Mouse (Mus musculus): ENCODE measurements around the gene Gm19935.

Gene Gm19935

DNA sequence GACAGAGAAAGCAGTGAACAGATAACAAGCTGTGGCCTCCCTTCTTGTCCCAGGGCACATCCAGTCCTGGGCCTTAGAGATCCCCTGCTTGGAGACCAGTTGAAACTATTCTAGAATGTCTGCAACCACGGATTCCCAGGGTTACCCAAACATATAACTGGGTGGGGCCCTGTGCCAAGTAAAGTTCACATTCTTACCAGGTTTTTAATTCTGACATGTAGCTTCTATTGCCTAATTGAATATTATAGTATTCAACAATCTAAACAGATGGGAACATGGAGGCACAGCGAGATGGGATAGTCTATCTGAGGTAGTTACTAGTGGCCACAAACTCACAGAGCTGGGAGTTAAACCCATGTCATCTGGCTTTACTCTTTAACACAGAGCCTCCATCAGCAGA, at the start of gene Gm19935:
Gene Gm19935, minus strand, starts transcription at position 101 of the 400 bp plus-strand sequence.
- DNase-seq: no peak

DNA sequence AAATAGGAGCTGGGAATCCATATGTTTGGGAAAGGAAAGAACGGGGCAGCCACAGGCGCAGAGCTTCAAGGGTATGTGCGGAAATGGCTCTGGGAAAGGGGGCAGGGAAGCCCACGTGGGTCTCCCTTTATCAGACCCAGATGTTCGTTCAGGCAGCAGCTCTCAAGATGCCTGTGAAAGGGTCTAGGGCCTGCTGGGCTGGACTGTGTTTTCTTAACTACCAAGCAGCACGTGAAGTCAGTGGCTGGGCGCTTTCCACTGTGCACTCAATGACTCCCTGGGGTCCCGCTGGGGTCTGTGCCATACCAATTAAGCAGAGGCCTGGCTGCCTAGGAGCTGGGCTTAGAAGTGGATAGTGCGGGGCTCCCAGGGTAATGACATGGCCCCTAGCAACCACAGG, 44.8 kb upstream of the Gm19935 start:
- DNase-seq: peak; percentile 34

DNA sequence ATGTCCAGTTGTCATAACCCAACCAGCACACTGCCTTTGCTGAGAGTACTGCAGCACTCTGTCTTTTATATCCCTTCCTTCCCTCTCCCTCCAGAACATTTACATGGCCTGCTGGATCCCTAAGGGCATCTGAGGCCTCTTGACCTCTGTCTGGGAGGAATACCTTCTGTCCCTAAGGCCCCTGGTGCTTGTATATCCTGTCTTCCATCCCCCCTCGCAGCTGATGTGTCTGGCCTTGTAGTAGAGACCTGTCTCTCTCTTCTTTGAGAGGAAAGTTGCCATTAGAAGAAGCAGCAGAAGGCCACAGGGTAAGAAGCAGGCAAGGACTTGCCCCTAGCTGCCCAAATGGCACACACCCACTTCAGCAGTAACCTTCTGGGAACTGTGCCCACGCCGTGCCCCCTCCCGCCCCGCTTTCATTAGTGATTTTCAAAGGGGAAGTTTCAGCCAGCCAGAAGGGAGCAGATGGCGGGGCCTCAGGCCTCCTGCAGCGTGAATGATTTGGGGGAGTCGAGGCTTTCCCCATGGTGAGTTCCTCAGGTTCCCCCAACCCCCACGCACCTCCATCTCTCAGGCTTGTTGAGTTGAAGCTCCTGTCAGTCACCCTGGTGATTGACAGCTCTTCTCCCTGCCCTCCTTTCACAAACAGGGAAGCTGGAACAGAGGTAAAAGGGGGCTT, 44.2 kb upstream of the Gm19935 start:
- peak; percentile 74 for DNase-seq

DNA sequence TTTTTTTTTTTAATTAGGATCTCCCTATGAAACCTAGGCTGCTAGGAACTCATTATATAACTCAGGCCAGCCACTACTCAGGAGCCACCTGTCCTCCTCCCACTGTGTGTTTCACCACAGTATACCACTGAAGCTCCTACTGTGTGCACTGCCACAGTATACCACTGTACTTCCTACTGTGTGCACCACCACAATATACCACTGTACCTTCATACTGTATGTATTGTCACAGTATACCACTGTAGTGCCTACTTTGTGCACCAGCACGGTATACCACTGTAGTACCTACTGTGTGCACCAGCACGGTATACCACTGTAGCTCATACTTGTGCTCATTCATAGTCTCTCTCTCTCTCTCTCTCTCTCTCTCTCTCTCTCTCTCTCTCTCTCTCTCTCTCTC, 40.9 kb upstream of the Gm19935 start:
- no peak for DNase-seq

DNA sequence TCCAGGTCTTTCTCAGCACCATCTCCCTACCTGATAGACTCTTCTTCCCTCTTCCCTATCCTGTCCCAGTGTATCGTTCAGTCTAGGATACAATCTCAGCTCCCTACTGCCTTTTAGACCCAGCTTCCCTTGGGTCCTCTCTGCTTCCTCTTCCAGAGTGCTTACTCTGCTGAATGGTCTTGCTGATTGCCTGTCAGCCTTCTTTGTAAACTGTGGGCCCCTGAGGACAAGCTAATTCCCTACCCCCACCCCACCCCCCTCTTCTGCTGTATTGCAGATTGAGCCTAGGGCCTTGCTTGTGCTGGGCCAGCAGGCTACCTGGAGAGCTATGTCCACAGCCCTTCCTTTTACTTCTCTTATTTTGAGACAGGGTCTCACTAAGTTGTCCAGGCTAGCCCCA, 39.8 kb upstream of the Gm19935 start:
- DNase-seq: no peak

DNA sequence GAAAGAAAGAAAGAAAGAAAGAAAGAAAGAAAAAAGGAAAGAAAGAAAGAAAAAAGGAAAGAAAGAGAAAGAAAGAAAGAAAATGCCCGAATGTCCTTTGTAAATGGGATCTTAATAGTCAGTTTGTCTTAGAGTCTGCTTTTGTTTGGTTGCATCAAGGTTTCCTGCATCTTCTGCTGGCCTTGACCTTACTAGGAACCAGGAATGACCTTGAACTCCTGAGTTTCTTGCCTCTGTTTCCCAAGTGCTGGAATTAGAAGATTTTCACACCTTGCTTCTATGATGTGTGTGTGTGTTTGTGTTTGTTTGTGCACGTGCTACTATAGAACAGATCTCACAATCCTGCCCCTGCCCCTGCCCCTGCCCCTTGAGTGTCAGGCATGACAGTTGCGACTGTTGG, 39.0 kb upstream of the Gm19935 start:
- no peak for DNase-seq

DNA sequence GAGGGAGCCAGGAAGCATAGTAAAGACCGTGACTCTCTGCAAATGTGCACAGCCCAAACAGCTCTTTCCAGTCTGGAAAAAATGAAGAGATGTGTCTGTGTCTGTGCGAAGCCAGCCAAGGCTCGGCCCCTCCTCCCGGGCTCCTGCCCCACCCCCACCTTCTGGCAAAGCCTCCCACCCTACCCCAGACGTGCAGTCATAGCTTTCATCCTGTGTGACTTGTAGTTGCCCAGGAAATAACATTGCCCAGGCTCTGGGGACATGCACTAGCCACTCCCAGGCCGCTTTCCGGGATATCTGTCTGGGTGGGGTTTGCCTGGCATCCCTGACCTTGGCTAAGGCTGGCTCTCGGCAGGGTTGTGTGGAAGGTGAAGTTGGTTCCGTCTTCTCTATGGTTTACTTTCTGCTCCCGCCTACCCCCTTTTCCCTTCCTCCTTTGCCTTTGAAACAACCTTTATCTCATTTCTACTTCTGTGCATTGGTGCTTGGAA, 37.5 kb upstream of the Gm19935 start:
- DNase-seq: no peak

DNA sequence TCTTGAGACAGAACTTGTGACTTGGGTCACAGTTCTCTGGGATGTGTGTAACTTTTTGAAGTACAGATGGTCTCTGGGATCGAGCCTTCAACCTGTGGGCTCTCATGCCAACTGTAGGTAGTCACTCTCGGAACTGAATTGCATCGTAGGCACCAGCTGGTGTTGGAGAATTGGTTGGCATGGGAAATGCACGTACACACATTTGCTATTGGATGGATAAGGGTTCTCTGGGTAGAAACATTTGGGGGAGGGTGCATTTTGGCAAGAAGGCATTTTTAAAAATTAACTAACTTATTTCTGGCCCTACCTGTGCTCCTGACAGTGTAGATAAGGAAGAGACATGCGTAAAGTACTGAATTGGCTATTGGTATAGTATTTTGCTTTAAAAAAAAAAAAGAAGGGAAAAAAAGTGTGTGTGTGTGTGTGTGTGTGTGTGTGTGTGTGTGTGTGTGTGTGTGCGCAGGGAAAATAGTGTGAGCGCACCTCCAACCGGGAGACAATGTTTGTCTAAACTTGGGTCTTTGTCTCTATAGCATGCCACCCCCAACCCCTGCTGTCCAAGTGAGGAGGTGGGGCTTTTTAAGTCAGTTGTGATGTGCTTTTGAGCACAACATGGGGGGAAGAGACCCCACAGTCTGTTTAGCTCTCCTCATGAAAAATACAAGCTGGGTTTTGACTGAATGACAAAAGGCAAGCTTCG, 36.9 kb upstream of the Gm19935 start:
- no peak for DNase-seq

DNA sequence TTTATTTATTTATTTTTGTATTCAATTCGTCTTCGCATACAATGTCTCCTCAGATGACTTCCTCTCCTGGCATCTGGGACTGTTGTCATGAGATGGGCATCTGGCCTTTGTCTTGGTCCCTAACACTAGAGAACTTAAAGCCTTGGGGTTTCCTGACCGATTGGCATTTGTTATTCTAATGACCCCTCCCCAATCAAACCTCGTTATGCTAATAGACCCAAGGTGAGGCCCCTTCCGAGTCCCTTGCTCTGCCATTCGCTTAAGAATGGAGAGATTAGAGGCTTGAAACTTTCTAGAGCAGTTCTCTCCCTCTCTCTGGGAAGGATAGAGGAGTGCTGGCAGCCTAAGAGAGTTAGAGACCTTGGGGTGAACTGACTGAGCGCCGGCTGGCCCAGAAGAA, 34.4 kb upstream of the Gm19935 start:
- no peak for DNase-seq

DNA sequence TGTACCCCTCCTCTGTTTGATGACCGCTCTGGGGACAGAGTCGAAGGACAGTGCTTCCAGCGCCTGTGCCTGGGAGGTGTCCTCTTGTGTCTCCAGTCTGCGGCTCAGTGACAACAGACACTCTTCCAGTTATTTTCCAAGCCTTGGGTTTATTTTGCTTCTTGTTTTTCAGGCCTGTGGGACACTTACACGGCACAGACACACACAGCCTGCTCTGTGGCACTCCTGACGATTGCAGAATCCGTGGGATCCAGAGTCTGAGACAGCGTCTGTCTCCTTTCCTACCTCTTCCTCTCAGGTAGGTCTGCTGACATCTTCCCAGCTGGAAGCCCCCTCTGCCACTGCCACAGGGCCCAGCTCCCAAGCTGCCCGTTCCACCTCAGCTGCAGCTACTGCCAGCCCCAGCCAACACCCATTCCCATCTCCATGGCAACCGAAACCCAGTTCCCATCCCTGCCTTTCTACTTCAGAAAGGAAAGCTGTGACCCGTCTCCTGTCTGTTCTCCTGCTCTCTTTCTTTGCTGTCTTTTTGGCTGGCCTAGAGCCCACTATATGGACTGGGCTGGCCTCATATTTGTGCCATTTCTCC, 32.4 kb upstream of the Gm19935 start:
- no peak for DNase-seq

DNA sequence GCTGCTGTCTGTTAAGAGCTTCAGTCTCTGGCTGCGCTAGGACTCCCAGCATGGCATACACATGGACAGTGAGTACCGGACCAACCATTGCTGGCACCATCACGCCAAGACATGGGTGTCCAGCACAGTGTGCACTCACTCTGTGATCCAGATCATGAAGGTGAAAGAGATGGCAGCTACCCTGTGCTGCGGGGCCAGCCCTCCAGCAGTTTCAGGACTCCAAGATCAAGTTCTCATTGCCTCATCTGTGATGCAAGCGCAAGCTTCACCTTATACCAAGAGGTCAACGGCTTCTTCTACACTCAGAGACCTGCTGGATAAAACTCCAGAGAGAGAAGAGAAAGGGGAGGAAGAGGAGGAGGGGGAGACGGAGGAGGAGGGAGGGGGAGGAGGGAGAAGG, 30.8 kb upstream of the Gm19935 start:
- no peak for DNase-seq

DNA sequence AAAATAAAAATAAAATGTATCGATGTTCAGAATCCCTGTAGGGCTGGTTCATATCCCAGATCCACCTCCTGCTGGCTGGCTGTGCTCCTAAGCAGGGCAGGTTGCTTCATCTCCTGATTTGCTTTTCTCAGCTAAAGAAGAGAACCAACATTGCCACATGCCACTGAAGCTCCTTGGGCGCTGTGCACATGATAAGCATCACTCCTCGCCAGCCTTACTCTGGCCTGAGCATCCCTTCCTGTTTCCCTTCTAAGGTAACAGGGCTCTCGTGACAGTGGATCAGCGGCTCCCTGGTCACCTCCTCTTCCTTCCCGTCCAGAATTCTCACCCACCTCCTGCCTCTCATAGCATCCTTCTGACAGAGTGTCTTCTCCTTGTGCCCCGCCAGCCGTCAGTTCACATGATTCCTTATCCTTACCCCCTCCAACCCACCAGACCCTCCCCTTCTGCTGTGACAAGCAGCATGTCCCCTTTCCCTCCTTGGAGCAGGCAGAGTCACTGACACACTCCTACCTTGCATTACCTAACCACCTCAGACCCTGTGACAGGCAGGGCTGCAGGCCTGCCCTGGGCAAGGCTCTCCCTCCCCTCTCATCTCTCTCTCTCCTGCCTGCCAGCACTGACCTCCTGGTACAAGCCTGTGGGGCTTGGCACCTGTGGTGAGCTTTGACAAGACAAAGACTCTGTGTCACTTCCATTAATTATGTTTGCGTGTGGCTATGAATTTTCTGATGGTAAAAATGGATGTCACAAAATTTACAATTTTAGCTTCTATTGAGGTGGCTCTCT, 27.2 kb upstream of the Gm19935 start:
- DNase-seq: peak; percentile 59

DNA sequence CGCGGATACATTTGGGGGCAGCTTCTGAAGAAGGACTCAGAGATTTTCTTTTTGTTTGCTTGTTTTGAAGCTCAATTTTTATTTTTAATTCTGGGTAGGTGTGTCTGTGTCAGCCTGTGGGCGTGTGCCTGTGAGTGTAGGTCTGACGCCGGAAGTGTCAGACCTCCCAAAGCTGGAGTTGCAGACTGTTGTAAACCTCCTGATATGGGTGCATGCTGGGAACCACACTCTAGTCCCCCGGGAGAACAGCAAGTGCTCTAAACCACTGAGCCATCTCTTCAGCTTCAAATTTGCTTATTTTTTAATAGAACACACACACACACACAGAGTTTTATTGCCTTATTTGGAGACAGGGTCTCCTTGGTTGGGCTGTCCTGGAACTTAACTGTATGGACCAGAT, 25.9 kb upstream of the Gm19935 start:
- DNase-seq: no peak

DNA sequence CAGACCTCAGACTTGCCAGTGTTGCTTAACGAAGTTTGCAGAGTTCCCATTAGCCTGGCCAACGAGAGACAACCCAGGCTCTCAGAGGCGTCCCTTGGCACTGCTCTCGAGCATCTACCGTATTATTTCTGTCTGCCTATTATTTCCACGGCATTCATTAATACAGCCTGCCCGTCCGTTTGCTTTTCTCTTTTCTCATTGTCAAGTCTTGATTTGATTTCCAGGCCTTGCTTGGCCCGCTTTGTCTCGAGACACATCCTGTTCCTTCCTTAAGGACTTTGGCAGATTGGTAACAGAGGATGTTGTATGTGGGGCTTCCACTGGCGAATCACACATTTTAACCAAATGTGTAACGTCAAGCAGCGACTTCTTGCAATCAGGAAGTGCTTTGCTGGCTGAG, 24.1 kb upstream of the Gm19935 start:
- DNase-seq: no peak

DNA sequence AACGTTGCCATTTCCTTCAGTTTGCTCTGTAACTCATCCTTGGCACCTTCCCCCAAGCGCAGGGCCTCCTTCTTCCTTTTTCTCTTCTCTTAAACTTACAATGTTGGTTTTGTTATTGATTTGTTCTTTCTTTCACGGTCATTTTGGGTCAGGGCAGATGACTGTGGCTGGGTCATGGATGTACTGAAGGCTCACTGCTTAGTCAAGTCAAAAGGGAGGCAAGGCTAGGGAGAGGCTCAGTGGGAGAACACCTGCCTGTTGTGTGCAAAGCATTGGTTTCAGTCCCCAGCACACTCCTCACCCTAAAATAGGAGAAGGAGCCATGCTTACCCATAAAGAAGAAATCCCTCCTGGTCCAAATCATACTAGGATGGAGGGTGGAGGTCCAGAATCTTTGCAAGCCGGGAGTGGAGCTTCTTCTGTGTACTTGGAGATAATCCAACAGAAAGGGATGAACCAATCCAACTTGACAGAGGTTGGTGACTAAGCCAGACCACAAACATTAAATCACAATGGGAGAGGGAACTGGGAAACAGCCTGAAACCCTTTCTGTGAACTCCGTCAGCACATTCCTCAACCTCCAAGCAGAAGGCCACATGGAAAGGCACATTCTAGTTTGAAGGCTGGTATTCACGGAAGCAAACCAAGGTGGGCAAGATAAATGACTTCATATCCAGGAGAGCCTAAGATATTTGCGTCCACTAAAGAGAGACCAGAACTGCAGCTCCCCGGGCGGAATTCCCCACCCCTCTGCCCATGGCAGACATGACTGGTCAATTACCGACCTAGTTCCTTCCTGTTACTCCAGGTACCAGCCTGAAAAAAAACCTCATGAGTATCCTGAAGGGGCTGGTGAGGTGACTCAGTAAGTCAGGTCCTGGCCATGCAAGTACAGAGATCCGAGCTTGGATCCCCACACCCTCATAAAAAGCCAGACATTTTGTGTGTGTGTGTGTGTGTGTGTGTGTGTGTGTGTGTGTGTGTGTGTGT, 22.8 kb upstream of the Gm19935 start:
- no peak for DNase-seq

DNA sequence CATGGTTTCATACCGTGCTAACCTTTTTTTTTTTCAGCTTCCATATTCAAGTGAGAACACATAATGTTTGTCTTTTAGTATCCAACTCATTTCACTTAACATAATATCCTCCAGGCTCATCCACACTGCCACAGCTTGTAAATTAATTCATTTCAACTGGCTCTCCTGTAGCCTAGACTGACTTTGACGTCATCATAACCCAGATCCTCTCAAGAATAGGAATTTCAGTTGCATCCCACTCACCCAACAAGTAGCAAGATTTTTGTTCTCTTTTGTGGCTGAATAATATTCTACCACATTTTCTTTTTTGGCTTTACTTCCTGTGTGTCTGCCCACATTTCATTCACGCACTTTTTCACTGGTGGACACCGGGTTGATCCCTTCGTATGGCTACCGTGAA, 20.2 kb upstream of the Gm19935 start:
- DNase-seq: no peak

DNA sequence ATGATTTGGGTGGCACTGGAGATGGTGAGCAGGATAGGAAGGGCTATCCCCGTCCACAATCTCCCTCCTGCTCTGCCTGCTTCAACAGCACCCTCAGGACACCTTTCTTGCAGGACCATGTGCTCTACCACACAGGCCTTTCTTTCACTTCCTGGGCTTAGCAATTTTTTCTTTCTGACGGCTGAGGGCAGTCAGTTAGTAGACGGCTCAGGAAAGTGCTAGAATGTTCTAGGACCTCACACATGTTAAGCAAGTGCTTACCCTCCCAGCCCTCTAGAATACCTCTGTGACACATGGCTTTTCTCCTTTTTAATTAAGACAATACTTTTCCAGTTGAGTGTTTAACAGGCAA, 17.1 kb upstream of the Gm19935 start:
- no peak for DNase-seq

DNA sequence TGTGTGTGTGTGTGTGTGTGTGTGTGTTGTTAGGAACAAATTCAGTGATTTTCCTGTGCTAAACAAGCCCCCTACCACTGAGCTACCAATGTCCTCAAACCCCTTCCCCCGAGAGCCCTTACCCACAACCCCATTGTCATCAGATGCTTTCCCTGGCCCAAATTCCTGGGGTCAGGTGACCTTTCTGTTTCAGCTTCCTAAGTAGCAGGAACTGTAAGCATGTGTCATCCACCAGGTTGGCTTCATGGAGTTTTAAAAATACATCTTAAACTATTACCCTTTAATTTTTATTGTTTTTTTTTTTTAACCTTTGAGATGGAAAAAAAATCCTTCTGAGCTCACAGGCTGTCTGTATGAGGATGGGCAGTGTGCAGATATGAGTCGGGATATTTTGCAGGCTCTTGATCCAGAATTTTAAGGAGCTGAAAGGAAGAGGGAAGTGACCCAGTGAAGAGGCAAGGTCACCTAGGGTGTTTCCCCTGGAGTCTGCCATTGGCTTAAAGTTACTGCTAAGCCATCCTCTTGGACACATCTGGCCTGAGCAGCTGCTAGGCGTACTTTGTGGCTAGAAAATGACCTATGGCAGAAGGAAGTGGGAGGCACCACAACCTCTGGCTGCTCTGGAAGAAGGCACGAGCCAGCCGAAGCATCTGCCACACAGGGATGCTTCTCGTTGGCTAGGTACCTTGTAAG, 16.6 kb upstream of the Gm19935 start:
- no peak for DNase-seq

DNA sequence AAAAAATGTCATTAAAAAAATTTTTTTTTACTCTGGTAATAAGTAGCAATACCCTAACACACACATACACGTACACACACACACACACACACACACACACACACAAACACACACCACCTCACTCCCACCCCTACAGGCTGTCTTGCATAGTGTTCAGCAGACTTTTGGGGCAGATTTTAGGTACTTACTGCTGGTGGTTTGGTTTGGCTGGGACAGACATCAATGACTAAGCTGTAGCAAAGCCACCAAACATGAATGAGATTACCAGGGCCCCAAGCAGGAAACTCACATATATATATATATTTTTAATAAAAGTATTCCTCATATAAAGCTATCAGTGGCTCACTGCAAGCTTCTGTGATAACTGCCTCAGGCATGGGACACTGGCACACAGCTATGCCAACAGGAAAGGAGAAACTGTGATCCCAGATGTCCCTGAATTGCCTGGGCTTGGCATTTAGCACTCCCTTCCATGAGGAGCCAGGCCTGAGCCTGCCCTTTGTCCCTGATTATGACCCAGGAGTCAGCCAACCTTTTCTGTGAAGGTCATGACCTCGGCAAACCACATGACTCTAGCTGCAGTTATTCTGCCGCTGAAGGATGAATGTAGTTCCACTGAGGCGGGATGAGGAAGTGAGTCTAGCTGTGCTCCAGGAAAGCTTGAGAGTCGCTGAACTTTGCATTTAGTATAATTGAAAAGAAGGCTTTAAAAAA, 15.5 kb upstream of the Gm19935 start:
- peak; percentile 48 for DNase-seq

DNA sequence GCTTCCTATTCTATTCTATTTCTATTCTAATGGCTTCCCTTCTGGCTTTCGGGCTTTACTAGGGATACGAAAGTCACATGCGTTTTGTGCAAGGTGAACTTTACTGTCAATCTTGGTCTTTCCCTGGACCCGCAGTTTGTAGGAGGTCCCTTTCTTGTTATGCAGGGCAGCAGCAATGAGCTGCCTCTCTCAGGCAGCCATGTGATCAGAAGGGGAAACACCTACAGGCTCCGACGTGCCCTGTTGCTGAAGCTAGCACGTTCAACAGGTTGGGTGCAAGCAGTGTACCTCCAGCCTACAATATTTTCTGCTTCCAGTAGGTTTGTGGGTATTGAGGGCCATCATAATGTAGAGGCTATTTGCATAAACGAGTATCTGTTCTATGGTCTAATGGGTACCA, 13.8 kb upstream of the Gm19935 start:
- DNase-seq: no peak

DNA sequence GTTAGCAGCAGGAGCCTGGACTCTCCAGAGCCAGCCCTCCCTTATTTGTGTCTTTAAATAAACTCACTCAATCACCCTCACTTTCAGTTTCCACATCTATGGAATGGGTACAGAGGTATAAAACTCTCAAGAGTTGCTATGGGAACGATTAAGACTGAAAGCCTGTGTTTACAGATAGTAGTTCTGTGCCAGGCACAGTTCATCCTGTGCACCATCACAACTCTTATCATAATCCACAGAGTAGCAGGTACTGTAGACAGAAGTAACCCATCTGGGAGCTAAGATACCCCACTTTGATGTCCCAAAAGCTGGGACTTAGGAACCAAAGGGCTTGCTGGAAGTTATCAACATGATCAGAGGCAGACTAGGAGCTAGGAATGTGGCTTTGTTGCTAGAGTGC, 12.6 kb upstream of the Gm19935 start:
- no peak for DNase-seq

Data from cerebellum, adult 11-12 months (tissue).